Mouse (Mus musculus): Measurements from ENCODE around the gene Rab3il1. TPM values are rescaled to one million over a fixed set of nuclear protein-coding genes. Genes with fewer than 3 reads are reported as not detected.
A peak's percentile ranks its signal among the peaks of the same experiment; 100 is the strongest.

Rab3il1 gene
- total RNA-seq, 2 experiments from 2014 or later: 9.4 TPM

DNA sequence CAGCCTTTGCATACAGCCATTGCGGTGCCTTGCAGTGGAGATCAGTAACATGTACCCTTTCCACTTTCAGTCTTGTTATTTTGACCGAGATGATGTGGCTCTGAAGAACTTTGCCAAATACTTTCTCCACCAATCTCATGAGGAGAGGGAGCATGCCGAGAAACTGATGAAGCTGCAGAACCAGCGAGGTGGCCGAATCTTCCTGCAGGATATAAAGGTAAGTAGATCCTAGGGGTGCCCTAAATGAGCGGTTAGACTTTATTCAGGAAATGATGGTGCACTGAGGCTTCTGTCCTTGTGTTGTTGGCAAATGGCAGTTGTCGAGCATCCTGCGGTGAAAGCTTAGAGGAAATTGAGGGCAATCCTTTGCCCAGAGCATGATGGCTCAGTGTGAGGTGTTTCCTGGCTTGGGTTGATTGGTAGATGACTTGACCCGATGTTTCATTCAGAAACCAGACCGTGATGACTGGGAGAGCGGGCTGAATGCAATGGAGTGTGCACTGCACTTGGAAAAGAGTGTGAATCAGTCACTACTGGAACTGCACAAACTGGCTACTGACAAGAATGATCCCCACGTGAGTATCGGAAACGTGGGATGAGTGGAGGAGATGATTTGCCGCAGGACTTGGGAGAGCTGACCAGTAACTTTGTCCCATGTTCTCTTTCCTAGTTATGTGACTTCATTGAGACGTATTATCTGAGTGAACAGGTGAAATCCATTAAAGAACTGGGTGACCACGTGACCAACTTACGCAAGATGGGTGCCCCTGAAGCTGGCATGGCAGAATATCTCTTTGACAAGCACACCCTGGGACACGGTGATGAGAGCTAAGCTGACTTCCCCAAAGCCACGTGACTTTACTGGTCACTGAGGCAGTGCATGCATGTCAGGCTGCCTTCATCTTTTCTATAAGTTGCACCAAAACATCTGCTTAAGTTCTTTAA lies 17.1 kb upstream of the Rab3il1 start:
- no peak overlapping the region for H3K27ac ChIP-seq
- intact Hi-C loops (cut with DNase I): no loop called here
- no peak for TF ChIP-seq CTCF (IDR thresholded peaks at IDR 0.05)
- peak overlapping the region; percentile 58 for H3K4me3 ChIP-seq
- DNase-seq (ENCODE audit: extremely low spot score in 1 of 2, low spot score in 2 of 2): no peak

- Histone ChIP-seq H3K4me3 (no peak overlapping the region; the same call in 1 of the 2 replicates), H3K27ac (no peak overlapping the region)
- intact Hi-C loops (cut with DNase I): no loop called here
- DNase-seq (ENCODE audit: extremely low spot score in 1 of 2, low spot score in 2 of 2): no peak
- TF ChIP-seq CTCF (IDR thresholded peaks at IDR 0.05): no peak
Measured at GRCm38 (mm10) chr19:9985190-9985899, 16.1 kb upstream of the Rab3il1 start.

DNA sequence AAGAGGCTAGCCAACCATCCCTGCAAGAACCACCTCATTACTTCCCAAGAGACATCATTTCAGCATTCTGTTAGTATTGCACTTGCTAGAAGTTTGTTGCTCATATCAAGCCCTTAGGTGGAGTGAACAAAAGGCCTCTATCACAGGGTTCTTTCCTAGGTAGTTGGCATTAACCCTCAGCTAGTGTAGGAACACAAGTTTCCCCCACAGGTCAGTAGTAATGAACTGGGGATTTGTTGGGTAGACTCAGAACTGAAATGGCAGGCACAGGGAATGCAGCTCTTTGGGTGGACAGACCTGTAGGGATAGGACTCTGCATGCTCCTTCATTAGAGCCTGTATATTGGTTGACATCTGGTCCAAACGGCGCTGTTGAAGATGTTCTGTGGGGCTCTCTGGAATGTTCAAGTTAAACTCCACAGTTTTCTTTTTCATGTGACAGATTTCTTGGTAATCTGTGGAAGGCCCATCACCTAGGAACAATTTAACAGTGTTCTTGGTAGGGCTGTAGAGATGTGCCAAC lies 15.5 kb upstream of the Rab3il1 start:
- DNase-seq (ENCODE audit: extremely low spot score in 1 of 2, low spot score in 2 of 2): no peak
- intact Hi-C loops (cut with DNase I): no loop called here
- Histone ChIP-seq H3K27ac (no peak overlapping the region), H3K4me3 (no peak overlapping the region)
- no peak for TF ChIP-seq CTCF (IDR thresholded peaks at IDR 0.05)

- Histone ChIP-seq H3K27ac (no peak overlapping the region), H3K4me3 (no peak overlapping the region)
- DNase-seq (ENCODE audit: extremely low spot score in 1 of 2, low spot score in 2 of 2): no peak
- TF ChIP-seq CTCF (IDR thresholded peaks at IDR 0.05): no peak
- intact Hi-C loops (cut with DNase I): no loop called here
Measured at GRCm38 (mm10) chr19:9987192-9987591, 14.3 kb upstream of the Rab3il1 start.

GRCm38 (mm10) chr19:9987593-9987992 lies 13.9 kb upstream of the Rab3il1 start:
- no peak for DNase-seq (ENCODE audit: extremely low spot score in 1 of 2, low spot score in 2 of 2)
- intact Hi-C loops (cut with DNase I): no loop called here
- TF ChIP-seq CTCF (IDR thresholded peaks at IDR 0.05): no peak
- no peak overlapping the region for H3K27ac ChIP-seq
- H3K4me3 ChIP-seq: no peak overlapping the region

- intact Hi-C loops (cut with DNase I): no loop called here
- no peak overlapping the region for H3K27ac ChIP-seq
- TF ChIP-seq CTCF (IDR thresholded peaks at IDR 0.05): peak; percentile 87
- H3K4me3 ChIP-seq: no peak overlapping the region
- no peak for DNase-seq (ENCODE audit: extremely low spot score in 1 of 2, low spot score in 2 of 2)
Measured at GRCm38 (mm10) chr19:9989171-9989883, 12.1 kb upstream of the Rab3il1 start.

- Histone ChIP-seq H3K27ac (no peak overlapping the region), H3K4me3 (no peak overlapping the region)
- intact Hi-C loops (cut with DNase I): no loop called here
- DNase-seq (ENCODE audit: extremely low spot score in 1 of 2, low spot score in 2 of 2): no peak
- TF ChIP-seq CTCF (IDR thresholded peaks at IDR 0.05): no peak
Measured at GRCm38 (mm10) chr19:9989884-9990256, 11.6 kb upstream of the Rab3il1 start.

GRCm38 (mm10) chr19:9991304-9991703 lies 10.2 kb upstream of the Rab3il1 start:
- H3K27ac ChIP-seq: no peak overlapping the region
- peak; percentile 92 for TF ChIP-seq CTCF (IDR thresholded peaks at IDR 0.05)
- intact Hi-C loops (cut with DNase I): loop anchor here (1.0 kb wide), 1 partner anchor 75 kb away; no protein-coding TSS in a partner anchor
- no peak overlapping the region for H3K4me3 ChIP-seq
- DNase-seq (ENCODE audit: extremely low spot score in 1 of 2, low spot score in 2 of 2): peak; percentile 77 to 85

GRCm38 (mm10) chr19:9992011-9992958 lies 9.2 kb upstream of the Rab3il1 start:
- no peak for DNase-seq (ENCODE audit: extremely low spot score in 1 of 2, low spot score in 2 of 2)
- peak overlapping the region; percentile 48; the same call in 1 of the 2 replicates for H3K27ac ChIP-seq
- H3K4me3 ChIP-seq: peak overlapping the region; percentile 30
- TF ChIP-seq CTCF (IDR thresholded peaks at IDR 0.05): no peak
- intact Hi-C loops (cut with DNase I): no loop called here

- intact Hi-C loops (cut with DNase I): no loop called here
- Histone ChIP-seq H3K4me3 (peak overlapping the region; percentile 30), H3K27ac (peak overlapping the region; percentile 48; the same call in 1 of the 2 replicates)
- DNase-seq (ENCODE audit: extremely low spot score in 1 of 2, low spot score in 2 of 2): peak; percentile 76 to 83
- peak; percentile 83 for TF ChIP-seq CTCF (IDR thresholded peaks at IDR 0.05)
Measured at GRCm38 (mm10) chr19:9993036-9993656, 8.3 kb upstream of the Rab3il1 start.
